Mouse (Mus musculus): ENCODE data around the gene Klrb1b.

- no peak for TF ChIP-seq POLR2A (IDR thresholded peaks at IDR 0.05; ENCODE audit: borderline replicate concordance, extremely low read depth, insufficient read depth, insufficient read length, poor library complexity, severe bottlenecking)
- TF ChIP-seq CTCF (IDR thresholded peaks at IDR 0.05; ENCODE audit: borderline replicate concordance, extremely low read depth, insufficient read depth, insufficient read length): no peak
Observed at GRCm38 (mm10) chr6:128793734-128794133, 32.4 kb downstream of the Klrb1b start.
